Mouse (Mus musculus) MEL (cell line): ENCODE measurements around the gene Maml3. TPM values are rescaled to one million over a fixed set of nuclear protein-coding genes. Genes with fewer than 3 reads are reported as not detected.

Experiments
- DNase-seq: peaks from one replicate; pipeline ENCODE4 v3.0.0; 2011; ENCODE audit warnings: low read depth, low spot score
- H3K27ac ChIP-seq: 2 replicates; pipeline ENCODE4 v1.5.1; 2012; ENCODE audit warnings: low read depth, mild to moderate bottlenecking, control low read depth, low read length, moderate library complexity; ENCODE audit not compliant: control insufficient read depth
- H3K27me3 ChIP-seq, 2 experiments: fragments of 150-350 bp in 1 of 2; sonication (generic) in 1 of 2; 2 replicates each; pipeline ENCODE4 v1.6.1; 2012; ENCODE audit warnings: low read length in 2 of 2, mild to moderate bottlenecking in 2 of 2, improper control_type of control experiment in 1 of 2, moderate library complexity in 1 of 2; ENCODE audit not compliant: insufficient read depth in 2 of 2, control insufficient read depth in 1 of 2
- H3K36me3 ChIP-seq, 2 experiments: 2 replicates each; pipeline ENCODE4 v1.6.1; 2012 to 2014; ENCODE audit warnings: low read length in 2 of 2, improper control_type of control experiment in 1 of 2, inconsistent platforms in 1 of 2, mild to moderate bottlenecking in 1 of 2; ENCODE audit not compliant: insufficient read depth in 2 of 2, control insufficient read depth in 1 of 2
- H3K4me1 ChIP-seq, 2 experiments: fragments of 150-350 bp in 1 of 2; sonication (generic) in 1 of 2; 2 replicates each; pipeline ENCODE4 v1.6.1; 2012; ENCODE audit warnings: low read length in 2 of 2, improper control_type of control experiment in 1 of 2, mild to moderate bottlenecking in 1 of 2; ENCODE audit not compliant: insufficient read depth in 2 of 2, control insufficient read depth in 1 of 2
- H3K4me3 ChIP-seq, 2 experiments: fragments of 150-350 bp in 1 of 2; sonication (generic) in 1 of 2; 2 replicates each; pipeline ENCODE4 v1.5.1; 2012; ENCODE audit warnings: low read depth in 2 of 2, low read length in 2 of 2, mild to moderate bottlenecking in 2 of 2, moderate library complexity in 2 of 2, control low read depth in 1 of 2, improper control_type of control experiment in 1 of 2; ENCODE audit not compliant: control insufficient read depth in 1 of 2, insufficient read depth in 1 of 2
- H3K79me2 ChIP-seq: 2 replicates; pipeline ENCODE4 v1.6.1; 2012; ENCODE audit warnings: mild to moderate bottlenecking, low read length, moderate library complexity; ENCODE audit not compliant: control insufficient read depth, poor library complexity, insufficient read depth
- H3K9ac ChIP-seq: 2 replicates; pipeline ENCODE4 v1.6.1; 2012; ENCODE audit warnings: low read depth, mild to moderate bottlenecking, control low read depth, low read length, moderate library complexity; ENCODE audit not compliant: control insufficient read depth, poor library complexity, severe bottlenecking
- H3K9me3 ChIP-seq: fragments of 150-350 bp; sonication (generic); replicated peaks from 2 replicates; pipeline ENCODE4 v1.6.1; 2012; ENCODE audit warnings: mild to moderate bottlenecking, low read length, improper control_type of control experiment, moderate library complexity; ENCODE audit not compliant: insufficient read depth
- CHD1 ChIP-seq: IDR thresholded peaks from 2 replicates; pipeline ENCODE4 v1.6.1; 2012; ENCODE audit warnings: low read depth, mild to moderate bottlenecking, inconsistent platforms, low read length, improper control_type of control experiment
- CHD2 ChIP-seq: IDR thresholded peaks from 2 replicates; pipeline ENCODE4 v1.6.1; 2011; ENCODE audit warnings: low read length, improper control_type of control experiment
- CTCF ChIP-seq, 3 experiments: IDR thresholded peaks in 2 of 3; conservative IDR thresholded peaks in 1 of 3; 2 replicates each; pipeline ENCODE4 v1.5.1; 2011 to 2012; ENCODE audit warnings: low read length in 3 of 3, low read depth in 2 of 3, mild to moderate bottlenecking in 2 of 3, improper control_type of control experiment in 1 of 3, inconsistent platforms in 1 of 3, mixed read lengths in 1 of 3, moderate library complexity in 1 of 3; ENCODE audit not compliant: control insufficient read depth in 1 of 3, insufficient read depth in 1 of 3, poor library complexity in 1 of 3, severe bottlenecking in 1 of 3
- GABPA ChIP-seq: IDR thresholded peaks from 2 replicates; pipeline ENCODE4 v1.6.1; 2012; ENCODE audit warnings: low read depth, mild to moderate bottlenecking, inconsistent platforms, low read length, improper control_type of control experiment, moderate library complexity
- GATA1 ChIP-seq: IDR thresholded peaks from 2 replicates; pipeline ENCODE4 v1.6.1; 2011; ENCODE audit warnings: low read depth, low read length, improper control_type of control experiment
- MAX ChIP-seq: IDR thresholded peaks from 2 replicates; pipeline ENCODE4 v1.6.1; 2011; ENCODE audit warnings: low read length, improper control_type of control experiment
- MYC ChIP-seq: IDR thresholded peaks from 2 replicates; pipeline ENCODE4 v1.6.1; 2011; ENCODE audit warnings: low read depth, mild to moderate bottlenecking, low read length, improper control_type of control experiment, moderate library complexity
- NELFE ChIP-seq: IDR thresholded peaks from 2 replicates; pipeline ENCODE4 v1.6.1; 2011; ENCODE audit warnings: low read depth, low read length, improper control_type of control experiment
- POLR2AphosphoS5 ChIP-seq: IDR thresholded peaks from 2 replicates; pipeline ENCODE4 v1.6.1; 2012; ENCODE audit warnings: low read depth, borderline replicate concordance, mild to moderate bottlenecking, inconsistent platforms, low read length, moderate library complexity, mixed read lengths
- RAD21 ChIP-seq: IDR thresholded peaks from 2 replicates; pipeline ENCODE4 v1.6.1; 2011; ENCODE audit warnings: mild to moderate bottlenecking, low read depth, low read length, improper control_type of control experiment
- SIN3A ChIP-seq: IDR thresholded peaks from 2 replicates; pipeline ENCODE4 v1.6.1; 2012; ENCODE audit warnings: low read length, improper control_type of control experiment, inconsistent platforms
- SMC3 ChIP-seq: IDR thresholded peaks from 2 replicates; pipeline ENCODE4 v1.6.1; 2011; ENCODE audit warnings: low read depth, low read length, improper control_type of control experiment
- TAL1 ChIP-seq: IDR thresholded peaks from 2 replicates; pipeline ENCODE4 v1.6.1; 2012; ENCODE audit warnings: mild to moderate bottlenecking, inconsistent platforms, low read length, moderate library complexity, mixed read lengths
- TBP ChIP-seq: IDR thresholded peaks from 2 replicates; pipeline ENCODE4 v1.8.0; 2011; ENCODE audit warnings: low read depth, low read length, improper control_type of control experiment
- TCF12 ChIP-seq: IDR thresholded peaks from 2 replicates; pipeline ENCODE4 v1.6.1; 2014; ENCODE audit warnings: low read depth, mild to moderate bottlenecking, inconsistent platforms, low read length, improper control_type of control experiment, moderate library complexity
- UBTF ChIP-seq: IDR thresholded peaks from 2 replicates; pipeline ENCODE4 v1.6.1; 2012; ENCODE audit warnings: low read depth, mild to moderate bottlenecking, inconsistent platforms, low read length, improper control_type of control experiment, moderate library complexity, borderline replicate concordance; ENCODE audit not compliant: insufficient read depth
- USF1 ChIP-seq: IDR thresholded peaks from 2 replicates; pipeline ENCODE4 v1.6.1; 2014; ENCODE audit warnings: low read depth, mild to moderate bottlenecking, inconsistent platforms, low read length, improper control_type of control experiment, moderate library complexity
- ZC3H11A ChIP-seq: IDR thresholded peaks from 2 replicates; pipeline ENCODE4 v1.6.1; 2012; ENCODE audit warnings: low read depth, mild to moderate bottlenecking, inconsistent platforms, low read length, improper control_type of control experiment
- ZKSCAN1 ChIP-seq: IDR thresholded peaks from 2 replicates; pipeline ENCODE4 v1.6.1; 2012; ENCODE audit warnings: low read depth, mild to moderate bottlenecking, inconsistent platforms, low read length, improper control_type of control experiment, moderate library complexity
- ZMIZ1 ChIP-seq: IDR thresholded peaks from 2 replicates; pipeline ENCODE4 v1.6.1; 2012; ENCODE audit warnings: low read depth, mild to moderate bottlenecking, inconsistent platforms, low read length, improper control_type of control experiment, moderate library complexity
- ZNF384 ChIP-seq: IDR thresholded peaks from 2 replicates; pipeline ENCODE4 v1.6.1; 2012; ENCODE audit warnings: low read depth, mild to moderate bottlenecking, inconsistent platforms, low read length, improper control_type of control experiment
- polyA plus RNA-seq, 2 experiments: library from polyadenylated mRNA; stranded (reverse) in 1 of 2; unstranded in 1 of 2; fragments of >175 nt in 1 of 2; fragments of >200 nt in 1 of 2; gene quantifications; 2 replicates each; pipeline versions ENCODE4 v1.2.1 to v1.2.4; 2012; ENCODE audit warnings: low replicate concordance in 2 of 2, low read depth in 1 of 2; ENCODE audit not compliant: insufficient read length in 2 of 2, insufficient read depth in 1 of 2, missing spikeins in 1 of 2
- total RNA-seq: library from RNA; depleted of rRNA; stranded (reverse); fragments of 300-350 nt; gene quantifications from 2 replicates; pipeline ENCODE4 v1.2.3, GENCODE M21; 2012

Gene Maml3
- total and polyA plus RNA-seq, 3 experiments = 2.0 to 4.1 TPM; not detected in 1

DNA sequence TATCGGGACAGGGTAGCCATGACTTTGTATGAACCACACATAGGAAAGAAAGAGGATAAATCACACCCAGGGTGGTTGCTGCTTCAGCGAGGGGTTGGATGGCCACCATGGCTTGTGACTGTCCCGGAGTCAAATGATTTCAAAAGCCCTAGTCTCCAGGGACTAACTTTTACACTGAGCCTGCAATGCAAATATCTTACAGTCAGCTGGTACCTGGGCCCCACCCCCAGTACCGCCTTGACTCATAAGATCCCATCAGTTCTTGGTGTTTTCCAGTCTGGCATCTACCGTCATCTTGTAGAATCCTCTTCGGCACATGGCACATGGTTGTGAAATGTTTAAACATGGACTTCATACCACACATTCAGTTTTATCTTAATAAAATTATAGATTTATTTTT lies 419.3 kb downstream of the Maml3 start:
- no peak overlapping the region for H3K9ac ChIP-seq
- H3K79me2 ChIP-seq = no peaks in the 10 kb centered on the region
- peaks cover 0 to 2% of the 10 kb centered on the region in 2 experiments; a peak in 1 of 4 replicates for H3K4me1 ChIP-seq
- no peak overlapping the region for H3K4me3 ChIP-seq
- H3K27me3 ChIP-seq = no peaks in the 10 kb centered on the region
- H3K27ac ChIP-seq = no peak overlapping the region
- TF ChIP-seq CHD1 = no peak
- TF ChIP-seq SMC3 = no peak
- no peak for TF ChIP-seq ZMIZ1
- no peak for TF ChIP-seq USF1
- TF ChIP-seq SIN3A = no peak
- TF ChIP-seq ZC3H11A = no peak
- TF ChIP-seq GATA1 = no peak
- no peak for TF ChIP-seq MAX
- no peak for TF ChIP-seq TCF12
- no peak for TF ChIP-seq TAL1
- no peak for TF ChIP-seq GABPA
- TF ChIP-seq POLR2AphosphoS5 = no peak
- TF ChIP-seq NELFE = no peak
- no peak for TF ChIP-seq ZKSCAN1
- no peak for DNase-seq
- H3K36me3 ChIP-seq = no peaks in the 10 kb centered on the region
- no peaks in the 10 kb centered on the region for H3K9me3 ChIP-seq

DNA sequence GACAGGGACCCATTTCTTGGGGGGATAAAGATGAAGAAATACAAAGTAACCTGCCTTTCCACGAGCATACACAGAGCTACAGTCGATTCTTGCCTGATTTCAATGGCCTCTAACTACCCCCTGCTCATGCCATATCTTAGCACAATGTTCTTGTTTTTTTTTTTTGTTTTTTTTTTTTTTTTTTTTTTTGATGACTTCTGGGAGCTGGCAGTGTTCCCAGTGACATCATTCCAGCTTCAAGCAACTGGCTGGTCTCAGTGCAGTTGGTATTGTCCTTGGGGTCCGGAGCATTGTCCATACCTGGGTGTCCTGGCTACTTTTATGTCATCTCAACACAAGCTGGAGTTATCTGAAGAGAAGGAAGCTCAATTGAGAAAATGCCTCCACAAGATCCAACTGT lies 429.9 kb downstream of the Maml3 start:
- Histone ChIP-seq H3K36me3 (peaks cover 0 to 35% of the 10 kb centered on the region in 2 experiments; a peak in 2 of 4 replicates), H3K27ac (no peak overlapping the region), H3K27me3 (no peaks in the 10 kb centered on the region; a peak in 1 of 4 replicates), H3K9ac (no peak overlapping the region), H3K79me2 (no peaks in the 10 kb centered on the region)
- TF ChIP-seq ZNF384 = peak; percentile 90
- TF ChIP-seq CHD1 = no peak
- TF ChIP-seq, all 39 proteins: peak for 1
- DNase-seq = peak; percentile 33
- Histone ChIP-seq H3K4me1 (peaks cover 33 to 43% of the 10 kb centered on the region in 2 experiments), H3K4me3 (no peak overlapping the region), H3K9me3 (no peaks in the 10 kb centered on the region)

GRCm38 (mm10) chr3:51673408-51674086 lies 431.3 kb downstream of the Maml3 start:
- H3K27ac ChIP-seq = no peak overlapping the region
- no peaks in the 10 kb centered on the region for H3K79me2 ChIP-seq
- H3K27me3 ChIP-seq = no peaks in the 10 kb centered on the region
- H3K4me3 ChIP-seq = no peak overlapping the region
- H3K36me3 ChIP-seq = peaks cover 0 to 35% of the 10 kb centered on the region in 2 experiments; a peak in 2 of 4 replicates
- peaks cover 34 to 43% of the 10 kb centered on the region in 2 experiments for H3K4me1 ChIP-seq
- TF ChIP-seq GATA1 (peak; percentile 33; the same call in 1 of the 2 replicates), SMC3 (0 out of 2 replicates have a peak, but pooled peaks have one; percentile 25), ZKSCAN1 (no peak), CTCF (IDR thresholded peaks at IDR 0.05 in 2 of 3, conservative IDR thresholded peaks at IDR 0.05 in 1 of 3; ENCODE audit: control insufficient read depth in 1 of 3, insufficient read depth in 1 of 3, low read depth in 2 of 3, low read length in 3 of 3, poor library complexity in 1 of 3, severe bottlenecking in 1 of 3) (peak; percentile 38 to 45 (median 44); a peak in 5 of 6 replicates), CHD2 (no peak), GABPA (no peak), MYC (no peak), UBTF (no peak), RAD21 (peak; percentile 20), TBP (no peak)
- no peaks in the 10 kb centered on the region for H3K9me3 ChIP-seq
- H3K9ac ChIP-seq = no peak overlapping the region
- DNase-seq = no peak
